8 mouse cellular contexts compared by ENCODE assay signal in genomic region chr16:38506041-38506634, GRCm38 (mm10). TPM values are rescaled to one million over a fixed set of nuclear protein-coding genes. Genes with fewer than 3 reads are reported as not detected.
DNase-seq lines count a peak whose midpoint lies in the region; ATAC-seq and TF ChIP-seq lines count a peak whose summit lies in the region.

No protein-coding gene starts in this region.

- no peak overlapping the region for H3K27ac ChIP-seq in embryonic facial prominence, embryonic 15.5 days (replicated peaks)
- no peak overlapping the region for H3K27ac ChIP-seq in heart, embryonic 15.5 days
- no peak overlapping the region for H3K27ac ChIP-seq in liver, embryonic 11.5 days (ENCODE audit: low read depth, low read length)
- H3K27ac ChIP-seq in testis, adult 2 months (ENCODE audit: control insufficient read depth, insufficient read depth, low read depth, low read length): no peak overlapping the region

- peak; percentile 14 to 37 for DNase-seq in adrenal gland, postnatal 4 days (ENCODE audit: low spot score in 2 of 2)
- DNase-seq in kidney, postnatal 14 days: peak; percentile 72
- peak; percentile 54 for DNase-seq in liver, embryonic 11.5 days (ENCODE audit: low spot score)
- peak; percentile 48 to 64 for DNase-seq in natural killer cell, adult 2 months (ENCODE audit: low spot score in 2 of 2)

- no peaks in the 10 kb centered on the region for H3K9me3 ChIP-seq in E14TG2a.4 (ENCODE audit: low read length)
- no peaks in the 10 kb centered on the region for H3K9me3 ChIP-seq in embryonic facial prominence, embryonic 15.5 days (replicated peaks)
- no peaks in the 10 kb centered on the region for H3K9me3 ChIP-seq in heart, embryonic 15.5 days (replicated peaks)
- no peaks in the 10 kb centered on the region for H3K9me3 ChIP-seq in liver, embryonic 11.5 days (ENCODE audit: control insufficient read depth, low read length)

- peaks cover 62% of the 10 kb centered on the region for H3K36me3 ChIP-seq in E14TG2a.4 (ENCODE audit: insufficient read depth, low read length)
- H3K36me3 ChIP-seq in embryonic facial prominence, embryonic 15.5 days: peaks cover 46% of the 10 kb centered on the region
- peaks cover 55% of the 10 kb centered on the region for H3K36me3 ChIP-seq in heart, embryonic 15.5 days
- peaks cover 9% of the 10 kb centered on the region; the same call in 1 of the 2 replicates for H3K36me3 ChIP-seq in liver, embryonic 11.5 days (ENCODE audit: control insufficient read depth, insufficient read depth, low read length)
- peaks cover 1% of the 10 kb centered on the region for H3K36me3 ChIP-seq in testis, adult 2 months (ENCODE audit: control insufficient read depth, insufficient read depth, low read length)

- TF ChIP-seq POLR2A in testis, adult 2 months (IDR thresholded peaks at IDR 0.05; ENCODE audit: control insufficient read depth, low read depth, low read length): no peak

- 80% methylated on average over 4 of the region's 4 CpGs for WGBS in embryonic facial prominence, embryonic 15.5 days
- 56% methylated on average over 4 of the region's 4 CpGs for WGBS in heart, embryonic 15.5 days
- WGBS in liver, embryonic 11.5 days: 82% methylated on average over 4 of the region's 4 CpGs

- peaks cover 10% of the 10 kb centered on the region for H3K4me1 ChIP-seq in E14TG2a.4 (replicated peaks; ENCODE audit: low read depth, low read length)
- no peaks in the 10 kb centered on the region for H3K4me1 ChIP-seq in embryonic facial prominence, embryonic 15.5 days
- no peaks in the 10 kb centered on the region for H3K4me1 ChIP-seq in heart, embryonic 15.5 days (replicated peaks)
- H3K4me1 ChIP-seq in liver, embryonic 11.5 days (replicated peaks; ENCODE audit: control insufficient read depth, insufficient read depth, low read length): no peaks in the 10 kb centered on the region
- H3K4me1 ChIP-seq in testis, adult 2 months (ENCODE audit: control insufficient read depth, insufficient read depth, low read length): no peaks in the 10 kb centered on the region

- H3K4me3 ChIP-seq in E14TG2a.4 (replicated peaks; ENCODE audit: low read length): no peak overlapping the region
- H3K4me3 ChIP-seq in embryonic facial prominence, embryonic 15.5 days (replicated peaks): no peak overlapping the region
- H3K4me3 ChIP-seq in heart, embryonic 15.5 days: no peak overlapping the region
- H3K4me3 ChIP-seq in liver, embryonic 11.5 days (ENCODE audit: low read depth, low read length): no peak overlapping the region
- no peak overlapping the region for H3K4me3 ChIP-seq in testis, adult 2 months (ENCODE audit: control insufficient read depth, low read depth, low read length)

- no peak overlapping the region for H3K4me2 ChIP-seq in embryonic facial prominence, embryonic 15.5 days (replicated peaks)
- no peak overlapping the region for H3K4me2 ChIP-seq in heart, embryonic 15.5 days
- no peak overlapping the region for H3K4me2 ChIP-seq in liver, embryonic 11.5 days

- no peaks in the 10 kb centered on the region for H3K27me3 ChIP-seq in E14TG2a.4 (ENCODE audit: insufficient read depth, low read length)
- H3K27me3 ChIP-seq in embryonic facial prominence, embryonic 15.5 days: no peaks in the 10 kb centered on the region
- no peaks in the 10 kb centered on the region for H3K27me3 ChIP-seq in heart, embryonic 15.5 days
- no peaks in the 10 kb centered on the region for H3K27me3 ChIP-seq in liver, embryonic 11.5 days (replicated peaks; ENCODE audit: control insufficient read depth, insufficient read depth, low read length)
- H3K27me3 ChIP-seq in testis, adult 2 months (ENCODE audit: control insufficient read depth, insufficient read depth, low read length): no peaks in the 10 kb centered on the region

- no peak overlapping the region for H3K9ac ChIP-seq in embryonic facial prominence, embryonic 15.5 days
- H3K9ac ChIP-seq in heart, embryonic 15.5 days: no peak overlapping the region
- H3K9ac ChIP-seq in liver, embryonic 11.5 days (ENCODE audit: low read depth, low read length): no peak overlapping the region

- peak; percentile 54; the same call in 1 of the 2 replicates for ATAC-seq in embryonic facial prominence, embryonic 15.5 days (ENCODE audit: insufficient number of reproducible peaks, low FRiP score, low TSS enrichment, low read depth)
- peak; percentile 35; the same call in 1 of the 2 replicates for ATAC-seq in heart, embryonic 15.5 days (replicated peaks; ENCODE audit: insufficient number of reproducible peaks, insufficient read depth, low FRiP score, low read depth)
- ATAC-seq in liver, embryonic 11.5 days (replicated peaks; ENCODE audit: low FRiP score): peak; percentile 68

- TF ChIP-seq CTCF in E14TG2a.4 (conservative IDR thresholded peaks at IDR 0.05; ENCODE audit: low read length): peak; percentile 79
- TF ChIP-seq CTCF in testis, adult 2 months (IDR thresholded peaks at IDR 0.05; ENCODE audit: control insufficient read depth, insufficient read depth, insufficient replicate concordance, low read depth, low read length): peak; percentile 59; the same call in 1 of the 2 replicates

RNA-seq across cellular contexts. Expression of gene Timmdc1, which starts 16.3 kb away (rescaled TPM):
- 10 to 100 TPM; 26.4 to 32.2 TPM for total RNA-seq in adrenal gland, postnatal 4 days (2021)
- polyA plus RNA-seq in embryonic facial prominence, embryonic 15.5 days (2015; fragmentation: Nextera tagmentation; extraction: Ambion mirVana): 28.9 and 29.9 TPM in 2 replicates
- 31.9 and 38.1 TPM in 2 replicates for polyA plus RNA-seq in heart, embryonic 15.5 days (2015; fragmentation: Nextera tagmentation; extraction: Ambion mirVana)
- 25.1 and 28.1 TPM in 2 replicates for polyA plus RNA-seq in liver, embryonic 11.5 days (2014; fragmentation: Nextera tagmentation; extraction: Ambion mirVana)
- polyA plus RNA-seq in testis, adult 2 months (2012; rRNA removed): 5.3 and 6.4 TPM in 2 replicates

RNA-seq across cellular contexts. Expression of gene Poglut1, which starts 43.9 kb away (rescaled TPM):
- 10 to 100 TPM; 31.7 to 33.7 TPM for total RNA-seq in adrenal gland, postnatal 4 days (2021)
- 54.2 and 57.5 TPM in 2 replicates for polyA plus RNA-seq in embryonic facial prominence, embryonic 15.5 days (2015; fragmentation: Nextera tagmentation; extraction: Ambion mirVana)
- polyA plus RNA-seq in heart, embryonic 15.5 days (2015; fragmentation: Nextera tagmentation; extraction: Ambion mirVana): 24.0 and 29.9 TPM in 2 replicates
- polyA plus RNA-seq in liver, embryonic 11.5 days (2014; fragmentation: Nextera tagmentation; extraction: Ambion mirVana): 31.0 and 34.1 TPM in 2 replicates
- 3.9 and 4.3 TPM in 2 replicates for polyA plus RNA-seq in testis, adult 2 months (2012; rRNA removed)

RNA-seq across cellular contexts. Expression of gene Cd80, which starts 50.8 kb away (rescaled TPM):
- total RNA-seq in adrenal gland, postnatal 4 days (2021): under 1 TPM; 0.73 to 0.95 TPM
- polyA plus RNA-seq in embryonic facial prominence, embryonic 15.5 days (2015; fragmentation: Nextera tagmentation; extraction: Ambion mirVana): 0.21 and 0.41 TPM in 2 replicates
- polyA plus RNA-seq in heart, embryonic 15.5 days (2015; fragmentation: Nextera tagmentation; extraction: Ambion mirVana): 0.53 and 0.61 TPM in 2 replicates
- polyA plus RNA-seq in liver, embryonic 11.5 days (2014; fragmentation: Nextera tagmentation; extraction: Ambion mirVana): 0.14 and 0.23 TPM in 2 replicates
- polyA plus RNA-seq in testis, adult 2 months (2012; rRNA removed): 0.08 and 0.10 TPM in 2 replicates

RNA-seq across cellular contexts. Expression of gene Tmem39a, which starts 52.4 kb away (rescaled TPM):
- 10 to 100 TPM; 71.9 to 75.7 TPM for total RNA-seq in adrenal gland, postnatal 4 days (2021)
- polyA plus RNA-seq in embryonic facial prominence, embryonic 15.5 days (2015; fragmentation: Nextera tagmentation; extraction: Ambion mirVana): 136 and 138 TPM in 2 replicates
- polyA plus RNA-seq in heart, embryonic 15.5 days (2015; fragmentation: Nextera tagmentation; extraction: Ambion mirVana): 50.5 and 72.2 TPM in 2 replicates
- 88.7 and 89.3 TPM in 2 replicates for polyA plus RNA-seq in liver, embryonic 11.5 days (2014; fragmentation: Nextera tagmentation; extraction: Ambion mirVana)
- 43.7 and 45.1 TPM in 2 replicates for polyA plus RNA-seq in testis, adult 2 months (2012; rRNA removed)

RNA-seq across cellular contexts. Expression of gene Adprh, which starts 53.6 kb away (rescaled TPM):
- 10 to 100 TPM; 54.7 to 55.4 TPM for total RNA-seq in adrenal gland, postnatal 4 days (2021)
- 105 and 109 TPM in 2 replicates for polyA plus RNA-seq in embryonic facial prominence, embryonic 15.5 days (2015; fragmentation: Nextera tagmentation; extraction: Ambion mirVana)
- 81.1 and 87.5 TPM in 2 replicates for polyA plus RNA-seq in heart, embryonic 15.5 days (2015; fragmentation: Nextera tagmentation; extraction: Ambion mirVana)
- polyA plus RNA-seq in liver, embryonic 11.5 days (2014; fragmentation: Nextera tagmentation; extraction: Ambion mirVana): 92.0 and 92.1 TPM in 2 replicates
- 19.2 and 21.7 TPM in 2 replicates for polyA plus RNA-seq in testis, adult 2 months (2012; rRNA removed)
